Mouse (Mus musculus): ENCODE measurements at regions not wholly inside any gene's neighbourhood (a gene's known extent, or its start where the extent isn't known, plus 50 kb on each side); places are given as distances from the start of the nearest gene placed in this dataset.

DNA sequence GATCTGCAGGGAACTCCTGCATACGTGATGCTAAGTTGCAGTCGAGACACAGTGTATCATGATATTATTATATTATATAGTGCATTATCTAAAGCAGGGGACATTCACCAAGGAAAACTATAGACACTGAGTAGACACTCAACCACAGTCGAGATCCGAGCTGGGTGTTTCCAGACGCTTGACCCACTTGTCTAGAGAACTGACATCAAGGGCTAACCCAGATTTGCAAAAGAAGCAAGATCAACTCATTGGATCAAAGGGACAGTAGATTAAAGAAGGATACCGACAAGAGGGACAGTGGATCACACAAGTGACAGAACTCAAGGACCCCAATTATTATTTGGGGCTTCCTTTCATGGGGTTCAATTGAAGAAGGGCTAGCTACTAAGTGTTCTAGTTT lies 145.8 kb upstream of the Hes1 start:
- no peak overlapping the region for H3K4me3 ChIP-seq (replicated peaks in 1 of 3; ENCODE audit: low read depth in 2 of 3, low read length in 2 of 3, poor library complexity in 1 of 3)
- H3K4me1 ChIP-seq (ENCODE audit: control insufficient read depth in 1 of 2, insufficient read depth in 2 of 2), result no peaks in the 10 kb centered on the region
- no peaks in the 10 kb centered on the region for H3K9me3 ChIP-seq (replicated peaks; ENCODE audit: low read length)
- no peak for DNase-seq (ENCODE audit: extremely low read depth)
- in situ Hi-C loops (cut with MboI; ENCODE audit: low pct_ligation_motif_present, low pct_unique_long_range_greater_than_20kb, low sequenced_read_pairs) (no loop called here), dilution Hi-C loops (cut with MboI; ENCODE audit: extremely low pct_ligation_motif_present, extremely low pct_unique_long_range_greater_than_20kb, low sequenced_read_pairs) (no loop called here)
- H3K9ac ChIP-seq (ENCODE audit: insufficient read depth, low read depth), result no peak overlapping the region
- no peak overlapping the region for H3K4me2 ChIP-seq (ENCODE audit: insufficient read depth, low read depth, poor library complexity, severe bottlenecking)
- TF ChIP-seq MXI1 (IDR thresholded peaks at IDR 0.05; ENCODE audit: low read depth, low read length) (no peak), CHD2 (IDR thresholded peaks at IDR 0.05; ENCODE audit: low read length) (no peak), POLR2AphosphoS2 (IDR thresholded peaks at IDR 0.05; ENCODE audit: low read depth, low read length) (no peak)
- peaks cover 3% of the 10 kb centered on the region for H3K27me3 ChIP-seq (replicated peaks)
- no peaks in the 10 kb centered on the region for H3K36me3 ChIP-seq (replicated peaks in 1 of 2; ENCODE audit: control insufficient read depth in 1 of 2, insufficient read depth in 1 of 2, low read length in 1 of 2)
- H3K27ac ChIP-seq (ENCODE audit: insufficient read depth, low read depth), result no peak overlapping the region
- H3K79me2 ChIP-seq (replicated peaks; ENCODE audit: control insufficient read depth, extremely low read depth, insufficient read depth, poor library complexity, severe bottlenecking), result no peaks in the 10 kb centered on the region

DNA sequence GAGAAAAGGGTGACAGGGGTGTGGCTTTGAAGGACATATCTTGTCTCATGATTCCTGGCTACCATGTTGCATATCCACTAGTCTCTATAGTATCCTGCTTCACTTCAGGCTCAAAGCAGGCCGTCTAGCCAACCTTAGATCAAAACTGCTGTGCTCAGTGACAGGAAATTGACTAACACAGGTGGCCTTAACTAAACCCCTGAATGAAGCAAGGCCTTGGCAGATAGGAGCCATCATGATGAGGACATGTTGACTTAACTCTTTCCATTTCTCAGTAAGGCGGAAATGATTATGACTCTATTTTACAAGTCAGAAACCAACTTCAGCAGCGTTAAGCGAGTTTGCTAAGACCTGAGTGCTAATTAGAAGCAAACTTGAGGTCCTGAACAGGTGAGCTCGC lies 143.2 kb upstream of the Hes1 start:
- Histone ChIP-seq H3K9ac (ENCODE audit: insufficient read depth, low read depth) (no peak overlapping the region), H3K9me3 (replicated peaks; ENCODE audit: low read length) (peaks cover 4% of the 10 kb centered on the region), H3K27ac (ENCODE audit: insufficient read depth, low read depth) (no peak overlapping the region), H3K4me3 (replicated peaks in 1 of 3; ENCODE audit: low read depth in 2 of 3, low read length in 2 of 3, poor library complexity in 1 of 3) (no peak overlapping the region), H3K4me2 (ENCODE audit: insufficient read depth, low read depth, poor library complexity, severe bottlenecking) (no peak overlapping the region), H3K27me3 (replicated peaks) (peaks cover 2% of the 10 kb centered on the region), H3K79me2 (replicated peaks; ENCODE audit: control insufficient read depth, extremely low read depth, insufficient read depth, poor library complexity, severe bottlenecking) (no peaks in the 10 kb centered on the region), H3K4me1 (ENCODE audit: control insufficient read depth in 1 of 2, insufficient read depth in 2 of 2) (no peaks in the 10 kb centered on the region), H3K36me3 (replicated peaks in 1 of 2; ENCODE audit: control insufficient read depth in 1 of 2, insufficient read depth in 1 of 2, low read length in 1 of 2) (no peaks in the 10 kb centered on the region)
- in situ Hi-C loops (cut with MboI; ENCODE audit: low pct_ligation_motif_present, low pct_unique_long_range_greater_than_20kb, low sequenced_read_pairs) (no loop called here), dilution Hi-C loops (cut with MboI; ENCODE audit: extremely low pct_ligation_motif_present, extremely low pct_unique_long_range_greater_than_20kb, low sequenced_read_pairs) (no loop called here)
- DNase-seq (ENCODE audit: extremely low read depth), result no peak
- TF ChIP-seq KAT2A (IDR thresholded peaks at IDR 0.05; ENCODE audit: insufficient replicate concordance, low read length) (no peak), MAFK (IDR thresholded peaks at IDR 0.05; ENCODE audit: insufficient replicate concordance, low read length) (no peak), MAX (IDR thresholded peaks at IDR 0.05; ENCODE audit: low read length) (no peak), UBTF (IDR thresholded peaks at IDR 0.05; ENCODE audit: low read depth, low read length) (no peak), SIN3A (IDR thresholded peaks at IDR 0.05; ENCODE audit: low read length) (no peak), ETS1 (conservative IDR thresholded peaks at IDR 0.05; ENCODE audit: low read depth, low read length) (no peak), JUND (conservative IDR thresholded peaks at IDR 0.05; ENCODE audit: low read depth, low read length) (no peak), EP300 (IDR thresholded peaks at IDR 0.05; ENCODE audit: low read length) (no peak), JUN (IDR thresholded peaks at IDR 0.05; ENCODE audit: insufficient read depth, low read depth, low read length) (no peak), NELFE (IDR thresholded peaks at IDR 0.05; ENCODE audit: low read depth, low read length) (no peak), GABPA (IDR thresholded peaks at IDR 0.05; ENCODE audit: insufficient replicate concordance, low read depth, low read length) (no peak), TBP (conservative IDR thresholded peaks at IDR 0.05; ENCODE audit: low read depth, low read length) (no peak), ZMIZ1 (IDR thresholded peaks at IDR 0.05; ENCODE audit: low read depth, low read length) (no peak), CHD1 (IDR thresholded peaks at IDR 0.05; ENCODE audit: low read depth, low read length) (no peak), HCFC1 (IDR thresholded peaks at IDR 0.05; ENCODE audit: low read depth, low read length) (no peak), POLR2AphosphoS2 (IDR thresholded peaks at IDR 0.05; ENCODE audit: low read depth, low read length) (no peak), USF2 (conservative IDR thresholded peaks at IDR 0.05; ENCODE audit: low read depth, low read length) (no peak), E2F4 (IDR thresholded peaks at IDR 0.05; ENCODE audit: insufficient replicate concordance, low read depth, low read length) (no peak), RCOR1 (conservative IDR thresholded peaks at IDR 0.05; ENCODE audit: low read depth, low read length) (no peak)

All from CH12.LX (cell line).